Mouse (Mus musculus) heart, embryonic 16.5 days (tissue): ENCODE data around the gene Srrm4. TPM values are rescaled to one million over a fixed set of nuclear protein-coding genes. Genes with fewer than 3 reads are reported as not detected.

ENCODE experiments used
- ATAC-seq: fragments of 200-750 bp; cut with Nextera tagmentation; replicated peaks from 2 replicates; pipeline ENCODE4 v1.8.0; 2017; ENCODE audit warnings: moderate number of reproducible peaks; ENCODE audit not compliant: insufficient read depth, low FRiP score; ENCODE audit errors: extremely low read depth
- H3K27ac ChIP-seq: fragments of 300-500 bp; sonication (generic); 2 replicates; pipeline ENCODE4 v1.5.1; 2014; ENCODE audit warnings: mild to moderate bottlenecking, low read length, control low read depth, moderate library complexity
- H3K27me3 ChIP-seq: fragments of 300-500 bp; sonication (generic); 2 replicates; pipeline ENCODE4 v1.6.1; 2014; ENCODE audit warnings: low read length, mixed read lengths; ENCODE audit not compliant: control insufficient read depth, insufficient read depth
- H3K36me3 ChIP-seq: fragments of 300-500 bp; sonication (generic); 2 replicates; pipeline ENCODE4 v1.6.1; 2014; ENCODE audit not compliant: control insufficient read depth, insufficient read depth
- H3K4me1 ChIP-seq: fragments of 300-500 bp; sonication (generic); 2 replicates; pipeline ENCODE4 v1.6.1; 2014; ENCODE audit warnings: low read length, mixed read lengths; ENCODE audit not compliant: control insufficient read depth, insufficient read depth
- H3K4me2 ChIP-seq: fragments of 300-500 bp; sonication (generic); 2 replicates; pipeline ENCODE4 v1.6.1; 2014; ENCODE audit warnings: low read depth, mild to moderate bottlenecking, control low read depth, low read length
- H3K4me3 ChIP-seq: fragments of 300-500 bp; sonication (generic); 2 replicates; pipeline ENCODE4 v1.5.1; 2014; ENCODE audit warnings: mild to moderate bottlenecking, control low read depth, low read length
- H3K9ac ChIP-seq: fragments of 300-500 bp; sonication (generic); 2 replicates; pipeline ENCODE4 v1.6.1; 2014; ENCODE audit warnings: low read length, control low read depth
- H3K9me3 ChIP-seq: fragments of 300-500 bp; sonication (generic); replicated peaks from 2 replicates; pipeline ENCODE4 v1.6.1; 2016; ENCODE audit warnings: low read length; ENCODE audit not compliant: control insufficient read depth
- WGBS: fragments of 180-500 bp; shearing (Covaris S2); extraction: QIAGEN DNeasy Blood & Tissue Kit; methylation state at CpG from one replicate; pipeline ENCODE4 v1.1.7; 2014; 5-methylcytosine and 5-hydroxymethylcytosine counted together
- polyA plus RNA-seq: library from polyadenylated mRNA; unstranded; fragments of >200 nt; fragmentation: Nextera tagmentation; extraction: Ambion mirVana; gene quantifications from 2 replicates; pipeline ENCODE4 v1.2.1, GENCODE M21; 2015

Gene Srrm4
- polyA plus RNA-seq, 1 experiment from 2014 or later, result 0.84 TPM

GRCm38 (mm10) chr5:116490826-116491225 is 100.8 kb downstream of the Srrm4 start:
- Histone ChIP-seq H3K9ac (no peak overlapping the region), H3K27ac (no peak overlapping the region), H3K4me3 (no peak overlapping the region), H3K27me3 (no peaks in the 10 kb centered on the region), H3K9me3 (no peaks in the 10 kb centered on the region), H3K4me2 (no peak overlapping the region), H3K4me1 (peaks cover 13% of the 10 kb centered on the region), H3K36me3 (no peaks in the 10 kb centered on the region)
- no peak for ATAC-seq
- WGBS, result 53% methylated on average over 5 of the region's 5 CpGs

GRCm38 (mm10) chr5:116489621-116490020 is 102.0 kb downstream of the Srrm4 start:
- Histone ChIP-seq H3K9me3 (no peaks in the 10 kb centered on the region), H3K4me1 (peaks cover 19% of the 10 kb centered on the region)

DNA sequence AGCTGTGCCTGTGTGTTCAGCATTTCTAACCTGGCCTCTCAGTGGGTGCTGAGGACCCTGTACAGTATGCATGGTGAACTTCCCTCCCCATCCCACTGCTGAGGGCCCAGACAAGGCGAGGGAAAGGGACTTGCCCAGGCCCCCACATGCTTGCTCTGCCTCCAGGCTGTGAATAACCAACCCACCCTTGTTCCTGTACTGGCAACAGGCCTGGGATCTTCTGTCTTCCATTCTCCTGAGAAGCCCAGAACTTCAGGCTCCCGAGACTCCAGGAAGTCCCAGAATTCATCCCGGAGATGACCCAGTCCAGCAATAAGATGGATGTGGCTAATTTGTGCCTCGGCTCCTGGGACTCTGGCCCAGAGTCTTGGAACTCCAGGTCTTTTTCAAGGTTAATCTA is 105.5 kb downstream of the Srrm4 start:
- Histone ChIP-seq H3K4me2 (no peak overlapping the region), H3K27ac (no peak overlapping the region), H3K9ac (no peak overlapping the region), H3K27me3 (no peaks in the 10 kb centered on the region), H3K36me3 (no peaks in the 10 kb centered on the region), H3K4me1 (peaks cover 12% of the 10 kb centered on the region), H3K9me3 (no peaks in the 10 kb centered on the region), H3K4me3 (no peak overlapping the region)
- 67% methylated on average over 4 of the region's 4 CpGs for WGBS
- no peak for ATAC-seq

More at GRCm38 (mm10) chr5:116489621-116490020, 102.0 kb downstream of the Srrm4 start:
- H3K27me3 ChIP-seq, result no peaks in the 10 kb centered on the region
- H3K36me3 ChIP-seq, result no peaks in the 10 kb centered on the region
- H3K27ac ChIP-seq, result no peak overlapping the region
- H3K9ac ChIP-seq, result no peak overlapping the region
- H3K4me3 ChIP-seq, result no peak overlapping the region
- no peak for ATAC-seq
- no peak overlapping the region for H3K4me2 ChIP-seq
- 64% methylated on average over 8 of the region's 8 CpGs for WGBS

DNA sequence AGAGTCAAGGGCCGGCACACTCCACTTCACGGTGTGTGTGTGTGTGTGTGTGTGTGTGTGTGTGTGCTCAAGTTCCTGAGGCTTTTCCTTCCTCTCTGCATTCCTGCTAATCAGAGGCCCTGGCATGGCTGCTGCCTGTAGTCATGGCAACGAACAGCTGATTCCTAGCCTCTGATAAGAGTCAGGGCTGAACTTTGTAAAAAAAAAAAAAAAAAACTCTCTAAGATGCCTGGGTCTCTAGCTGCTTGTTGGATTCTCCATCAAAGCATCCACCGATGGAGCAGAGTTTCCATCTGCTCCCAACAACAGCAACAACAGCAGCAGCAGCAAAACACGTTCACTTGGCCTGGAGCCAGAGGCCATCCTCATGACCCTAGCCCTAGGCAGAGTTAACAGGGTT is 106.5 kb downstream of the Srrm4 start:
- no peak overlapping the region for H3K4me2 ChIP-seq
- no peaks in the 10 kb centered on the region for H3K9me3 ChIP-seq
- H3K27ac ChIP-seq, result no peak overlapping the region
- no peak overlapping the region for H3K4me3 ChIP-seq
- 1% methylated on average over 5 of the region's 5 CpGs for WGBS
- peaks cover 9% of the 10 kb centered on the region for H3K4me1 ChIP-seq
- no peak overlapping the region for H3K9ac ChIP-seq
- no peaks in the 10 kb centered on the region for H3K36me3 ChIP-seq
- no peaks in the 10 kb centered on the region for H3K27me3 ChIP-seq
- peak; percentile 77 for ATAC-seq

GRCm38 (mm10) chr5:116484236-116484635 is 107.4 kb downstream of the Srrm4 start:
- peaks cover 9% of the 10 kb centered on the region for H3K4me1 ChIP-seq
- 89% methylated on average over 9 of the region's 9 CpGs for WGBS
- H3K27me3 ChIP-seq, result no peaks in the 10 kb centered on the region
- no peak overlapping the region for H3K4me2 ChIP-seq
- H3K27ac ChIP-seq, result no peak overlapping the region
- H3K36me3 ChIP-seq, result no peaks in the 10 kb centered on the region
- no peak for ATAC-seq
- no peaks in the 10 kb centered on the region for H3K9me3 ChIP-seq
- no peak overlapping the region for H3K9ac ChIP-seq
- no peak overlapping the region for H3K4me3 ChIP-seq

GRCm38 (mm10) chr5:116478607-116479371 is 112.8 kb downstream of the Srrm4 start:
- H3K27me3 ChIP-seq, result no peaks in the 10 kb centered on the region
- no peak for ATAC-seq
- no peak overlapping the region for H3K27ac ChIP-seq
- H3K4me1 ChIP-seq, result no peaks in the 10 kb centered on the region
- H3K4me2 ChIP-seq, result no peak overlapping the region
- no peaks in the 10 kb centered on the region for H3K9me3 ChIP-seq
- no peak overlapping the region for H3K9ac ChIP-seq
- no peak overlapping the region for H3K4me3 ChIP-seq
- 87% methylated on average over 18 of the region's 18 CpGs for WGBS
- H3K36me3 ChIP-seq, result no peaks in the 10 kb centered on the region

DNA sequence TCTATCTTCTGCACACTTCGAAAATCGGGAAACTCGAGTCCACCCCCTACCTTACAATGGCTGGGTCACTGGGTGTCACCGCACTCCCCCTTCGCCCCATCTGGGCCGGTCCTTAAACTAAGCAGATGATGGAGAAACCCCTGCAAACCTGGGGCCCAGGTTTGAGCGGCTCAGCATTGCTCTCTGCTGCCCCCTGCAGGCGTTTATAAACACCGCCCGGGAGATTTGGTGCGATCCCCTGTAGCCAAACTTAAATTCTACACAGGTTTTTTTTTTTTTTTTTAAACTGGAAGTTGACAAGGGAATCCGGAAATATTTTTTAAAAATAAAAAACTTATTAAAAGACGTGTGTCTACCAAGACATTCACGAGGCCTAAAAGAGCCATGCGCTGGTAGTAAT is 115.6 kb downstream of the Srrm4 start:
- Histone ChIP-seq H3K27me3 (no peaks in the 10 kb centered on the region), H3K4me2 (no peak overlapping the region), H3K9me3 (no peaks in the 10 kb centered on the region), H3K4me3 (no peak overlapping the region), H3K27ac (no peak overlapping the region), H3K36me3 (no peaks in the 10 kb centered on the region), H3K9ac (no peak overlapping the region), H3K4me1 (no peaks in the 10 kb centered on the region)
- no peak for ATAC-seq
- WGBS, result 11% methylated on average over 15 of the region's 15 CpGs

DNA sequence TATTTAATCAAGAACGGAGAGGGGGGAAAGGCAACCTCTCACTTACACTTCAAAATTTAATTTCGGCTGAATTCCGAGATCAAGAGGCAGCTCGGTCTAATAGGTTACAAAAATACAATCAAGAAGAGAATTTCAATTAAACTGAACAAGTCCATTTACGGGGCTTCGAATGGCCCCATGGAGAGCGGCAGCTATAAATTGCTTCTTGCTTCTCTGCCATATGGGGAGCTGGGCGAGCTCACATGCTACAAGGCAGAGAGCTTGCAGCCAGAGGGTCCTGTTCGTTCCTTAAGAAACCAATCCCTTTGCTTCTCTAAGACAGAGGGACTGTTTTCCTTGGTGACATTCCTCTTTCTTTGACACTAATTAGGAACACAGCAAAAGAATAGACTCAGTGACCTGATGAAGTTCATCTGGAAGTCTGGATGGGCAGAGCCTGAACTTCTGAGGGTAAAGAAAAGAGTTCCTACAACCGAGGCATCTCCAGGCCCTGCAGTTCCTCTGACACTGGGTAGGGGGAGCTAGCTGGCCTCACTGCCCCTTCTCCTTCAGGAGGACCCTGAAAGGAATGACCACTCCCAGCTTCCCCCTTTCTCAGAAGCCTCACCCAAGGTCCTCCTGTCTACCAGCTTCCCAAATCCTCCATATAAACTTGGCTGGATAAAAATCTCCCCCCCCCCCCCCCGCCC is 130.1 kb downstream of the Srrm4 start:
- Histone ChIP-seq H3K4me1 (no peaks in the 10 kb centered on the region), H3K9ac (no peak overlapping the region), H3K4me3 (no peak overlapping the region), H3K4me2 (no peak overlapping the region), H3K27me3 (no peaks in the 10 kb centered on the region), H3K36me3 (no peaks in the 10 kb centered on the region), H3K27ac (no peak overlapping the region), H3K9me3 (peaks cover 13% of the 10 kb centered on the region)
- WGBS, result 65% methylated on average over 11 of the region's 11 CpGs
- no peak for ATAC-seq

GRCm38 (mm10) chr5:116459970-116460369 is 131.6 kb downstream of the Srrm4 start:
- ATAC-seq, result no peak
- no peak overlapping the region for H3K9ac ChIP-seq
- no peaks in the 10 kb centered on the region for H3K36me3 ChIP-seq
- no peak overlapping the region for H3K4me2 ChIP-seq
- H3K27ac ChIP-seq, result no peak overlapping the region
- WGBS, result 74% methylated on average over 2 of the region's 2 CpGs
- H3K9me3 ChIP-seq, result peaks cover 4% of the 10 kb centered on the region; the same call in 1 of the 2 replicates
- no peak overlapping the region for H3K4me3 ChIP-seq
- H3K4me1 ChIP-seq, result no peaks in the 10 kb centered on the region
- no peaks in the 10 kb centered on the region for H3K27me3 ChIP-seq
